Mouse (Mus musculus) forebrain, embryonic 14.5 days (tissue): ENCODE measurements around the gene Lbr. TPM values are rescaled to one million over a fixed set of nuclear protein-coding genes. Genes with fewer than 3 reads are reported as not detected.

Experiments used
- ATAC-seq: fragments of 200-750 bp; cut with Nextera tagmentation; 2 replicates; pipeline ENCODE4 v1.8.0; 2017; ENCODE audit warnings: mild to moderate bottlenecking, moderate library complexity
- DNase-seq: peaks from one replicate; pipeline ENCODE4 v3.0.0-alpha.2; 2015; ENCODE audit warnings: low spot score
- H3K27ac ChIP-seq: fragments of 300-500 bp; sonication (generic); 2 replicates; pipeline ENCODE4 v1.5.1; 2014; ENCODE audit warnings: low read depth, mild to moderate bottlenecking, control low read depth, low read length, moderate library complexity
- H3K27me3 ChIP-seq: fragments of 300-500 bp; sonication (generic); replicated peaks from 2 replicates; pipeline ENCODE4 v1.6.1; 2014; ENCODE audit warnings: low read length, control low read depth, mixed read lengths; ENCODE audit not compliant: control insufficient read depth, insufficient read depth
- H3K36me3 ChIP-seq: fragments of 300-500 bp; sonication (generic); 2 replicates; pipeline ENCODE4 v1.6.1; 2014; ENCODE audit warnings: low read length, control low read depth; ENCODE audit not compliant: control insufficient read depth, insufficient read depth
- H3K4me1 ChIP-seq: fragments of 300-500 bp; sonication (generic); 2 replicates; pipeline ENCODE4 v1.6.1; 2014; ENCODE audit warnings: antibody characterized with exemption, low read length, control low read depth; ENCODE audit not compliant: control insufficient read depth, insufficient read depth
- H3K4me2 ChIP-seq: fragments of 300-500 bp; sonication (generic); 2 replicates; pipeline ENCODE4 v1.6.1; 2014; ENCODE audit warnings: mild to moderate bottlenecking, control low read depth, low read length
- H3K4me3 ChIP-seq: fragments of 300-500 bp; sonication (generic); 2 replicates; pipeline ENCODE4 v1.5.1; 2014; ENCODE audit warnings: low read depth, low read length, control low read depth
- H3K9ac ChIP-seq: fragments of 300-500 bp; sonication (generic); 2 replicates; pipeline ENCODE4 v1.6.1; 2014; ENCODE audit warnings: mild to moderate bottlenecking, low read length, control low read depth, moderate library complexity
- H3K9me3 ChIP-seq: fragments of 300-500 bp; sonication (generic); replicated peaks from 2 replicates; pipeline ENCODE4 v1.6.1; 2016; ENCODE audit warnings: low read length, control low read depth, mixed read lengths; ENCODE audit not compliant: control insufficient read depth
- WGBS: fragments of 180-500 bp; shearing (Covaris S2); extraction: QIAGEN DNeasy Blood & Tissue Kit; methylation state at CpG from one replicate; pipeline ENCODE4 v1.1.7; 2014; 5-methylcytosine and 5-hydroxymethylcytosine counted together
- polyA plus RNA-seq: library from polyadenylated mRNA; unstranded; fragments of >200 nt; fragmentation: Nextera tagmentation; extraction: Ambion mirVana; gene quantifications from 2 replicates; pipeline ENCODE4 v1.2.1, GENCODE M21; 2014

Gene Lbr
- polyA plus RNA-seq = 68.9 and 72.4 TPM in 2 replicates

- Histone ChIP-seq H3K4me1 (peaks cover 17% of the 10 kb centered on the region), H3K9ac (peak within 1 kb of the TSS; percentile 93), H3K36me3 (peaks cover 4% of the 10 kb centered on the region; the same call in 1 of the 2 replicates), H3K4me2 (peak within 1 kb of the TSS; percentile 77), H3K4me3 (peak within 1 kb of the TSS; percentile 92), H3K27me3 (0 out of 2 replicates have a peak, but pooled peaks cover 2% of the 10 kb centered on the region), H3K9me3 (no peaks in the 10 kb centered on the region), H3K27ac (peak within 1 kb of the TSS; percentile 89)
- WGBS = under 1% methylated on average over 14 of the region's 14 CpGs
- 0 out of 2 replicates have a peak, but pooled peaks have one; percentile 0 for ATAC-seq
- DNase-seq = peak; percentile 41
These were observed at the start of gene Lbr for GRCm38 (mm10) chr1:181842781-181843180. Lbr (minus strand) TSS chr1:181843046.

- Histone ChIP-seq H3K36me3 (no peaks in the 10 kb centered on the region), H3K27ac (no peak overlapping the region), H3K4me1 (peaks cover 3% of the 10 kb centered on the region; the same call in 1 of the 2 replicates), H3K4me2 (no peak overlapping the region), H3K9me3 (no peaks in the 10 kb centered on the region), H3K9ac (no peak overlapping the region), H3K27me3 (no peaks in the 10 kb centered on the region), H3K4me3 (no peak overlapping the region)
- ATAC-seq (no peak), DNase-seq (no peak)
- WGBS = 89% methylated on average over 7 of the region's 7 CpGs
These were observed 46.8 kb upstream of the Lbr start for GRCm38 (mm10) chr1:181889670-181890069.

- Histone ChIP-seq H3K4me3 (no peak overlapping the region), H3K9ac (0 out of 2 replicates have a peak overlapping the region, but pooled peaks have one; percentile 21), H3K36me3 (no peaks in the 10 kb centered on the region), H3K27ac (no peak overlapping the region), H3K4me2 (no peak overlapping the region), H3K9me3 (no peaks in the 10 kb centered on the region), H3K27me3 (no peaks in the 10 kb centered on the region), H3K4me1 (peaks cover 3% of the 10 kb centered on the region; the same call in 1 of the 2 replicates)
- WGBS = 7% methylated on average over 11 of the region's 11 CpGs
- DNase-seq (peak; percentile 83), ATAC-seq (peak; percentile 83)
These were observed 46.0 kb upstream of the Lbr start for GRCm38 (mm10) chr1:181888801-181889200.

- no peak overlapping the region for H3K4me3 ChIP-seq
- peak; percentile 74; the same call in 1 of the 2 replicates for ATAC-seq
- H3K4me2 ChIP-seq = no peak overlapping the region
- H3K27ac ChIP-seq = no peak overlapping the region
- DNase-seq = peak; percentile 72
- H3K36me3 ChIP-seq = no peaks in the 10 kb centered on the region
- no peaks in the 10 kb centered on the region; the same call in 1 of the 2 replicates for H3K4me1 ChIP-seq
- no peak overlapping the region for H3K9ac ChIP-seq
- no peaks in the 10 kb centered on the region for H3K9me3 ChIP-seq
- 14% methylated on average over 8 of the region's 8 CpGs for WGBS
- no peaks in the 10 kb centered on the region for H3K27me3 ChIP-seq
These were observed 38.7 kb upstream of the Lbr start for GRCm38 (mm10) chr1:181881532-181881931.

- DNase-seq (no peak), ATAC-seq (peak; percentile 52)
- no peaks in the 10 kb centered on the region for H3K9me3 ChIP-seq
- 50% methylated on average over 15 of the region's 15 CpGs for WGBS
- H3K9ac ChIP-seq = no peak overlapping the region
- no peaks in the 10 kb centered on the region for H3K36me3 ChIP-seq
- H3K4me3 ChIP-seq = no peak overlapping the region
- H3K4me2 ChIP-seq = no peak overlapping the region
- no peaks in the 10 kb centered on the region for H3K27me3 ChIP-seq
- no peak overlapping the region for H3K27ac ChIP-seq
- H3K4me1 ChIP-seq = no peaks in the 10 kb centered on the region; the same call in 1 of the 2 replicates
These were observed 38.0 kb upstream of the Lbr start for GRCm38 (mm10) chr1:181880752-181881325.

- ATAC-seq (no peak), DNase-seq (no peak)
- no peak overlapping the region for H3K9ac ChIP-seq
- H3K27me3 ChIP-seq = no peaks in the 10 kb centered on the region
- WGBS = 74% methylated on average over 5 of the region's 5 CpGs
- no peaks in the 10 kb centered on the region for H3K9me3 ChIP-seq
- H3K4me2 ChIP-seq = no peak overlapping the region
- no peaks in the 10 kb centered on the region for H3K36me3 ChIP-seq
- H3K4me1 ChIP-seq = no peaks in the 10 kb centered on the region; the same call in 1 of the 2 replicates
- H3K4me3 ChIP-seq = no peak overlapping the region
- H3K27ac ChIP-seq = no peak overlapping the region
These were observed 35.6 kb upstream of the Lbr start for GRCm38 (mm10) chr1:181878436-181878835.

- 69% methylated on average over 5 of the region's 5 CpGs for WGBS
- no peak overlapping the region for H3K4me2 ChIP-seq
- H3K9ac ChIP-seq = no peak overlapping the region
- no peaks in the 10 kb centered on the region for H3K9me3 ChIP-seq
- ATAC-seq (no peak), DNase-seq (no peak)
- no peaks in the 10 kb centered on the region for H3K36me3 ChIP-seq
- H3K27ac ChIP-seq = no peak overlapping the region
- H3K27me3 ChIP-seq = no peaks in the 10 kb centered on the region
- no peak overlapping the region for H3K4me3 ChIP-seq
- H3K4me1 ChIP-seq = no peaks in the 10 kb centered on the region; the same call in 1 of the 2 replicates
These were observed 34.2 kb upstream of the Lbr start for GRCm38 (mm10) chr1:181877088-181877487.

GRCm38 (mm10) chr1:181876656-181877055 is 33.8 kb upstream of the Lbr start:
- no peaks in the 10 kb centered on the region for H3K27me3 ChIP-seq
- H3K9me3 ChIP-seq = no peaks in the 10 kb centered on the region
- DNase-seq (no peak), ATAC-seq (no peak)
- H3K4me3 ChIP-seq = no peak overlapping the region
- H3K36me3 ChIP-seq = no peaks in the 10 kb centered on the region
- H3K27ac ChIP-seq = no peak overlapping the region
- no peak overlapping the region for H3K4me2 ChIP-seq
- no peaks in the 10 kb centered on the region; the same call in 1 of the 2 replicates for H3K4me1 ChIP-seq
- no peak overlapping the region for H3K9ac ChIP-seq
- WGBS = 78% methylated on average over 3 of the region's 3 CpGs
